Mouse (Mus musculus) MEL (cell line): ENCODE measurements around the gene Pld4. TPM values are rescaled to one million over a fixed set of nuclear protein-coding genes. Genes with fewer than 3 reads are reported as not detected.

Source experiments
- DNase-seq: peaks from one replicate; pipeline ENCODE4 v3.0.0; 2011; ENCODE audit warnings: low read depth, low spot score
- H3K27ac ChIP-seq: 2 replicates; pipeline ENCODE4 v1.5.1; 2012; ENCODE audit warnings: low read depth, mild to moderate bottlenecking, control low read depth, low read length, moderate library complexity; ENCODE audit not compliant: control insufficient read depth
- H3K27me3 ChIP-seq, 2 experiments: fragments of 150-350 bp in 1 of 2; sonication (generic) in 1 of 2; 2 replicates each; pipeline ENCODE4 v1.6.1; 2012; ENCODE audit warnings: low read length in 2 of 2, mild to moderate bottlenecking in 2 of 2, improper control_type of control experiment in 1 of 2, moderate library complexity in 1 of 2; ENCODE audit not compliant: insufficient read depth in 2 of 2, control insufficient read depth in 1 of 2
- H3K36me3 ChIP-seq, 2 experiments: 2 replicates each; pipeline ENCODE4 v1.6.1; 2012 to 2014; ENCODE audit warnings: low read length in 2 of 2, improper control_type of control experiment in 1 of 2, inconsistent platforms in 1 of 2, mild to moderate bottlenecking in 1 of 2; ENCODE audit not compliant: insufficient read depth in 2 of 2, control insufficient read depth in 1 of 2
- H3K4me1 ChIP-seq, 2 experiments: fragments of 150-350 bp in 1 of 2; sonication (generic) in 1 of 2; 2 replicates each; pipeline ENCODE4 v1.6.1; 2012; ENCODE audit warnings: low read length in 2 of 2, improper control_type of control experiment in 1 of 2, mild to moderate bottlenecking in 1 of 2; ENCODE audit not compliant: insufficient read depth in 2 of 2, control insufficient read depth in 1 of 2
- H3K4me3 ChIP-seq, 2 experiments: fragments of 150-350 bp in 1 of 2; sonication (generic) in 1 of 2; 2 replicates each; pipeline ENCODE4 v1.5.1; 2012; ENCODE audit warnings: low read depth in 2 of 2, low read length in 2 of 2, mild to moderate bottlenecking in 2 of 2, moderate library complexity in 2 of 2, control low read depth in 1 of 2, improper control_type of control experiment in 1 of 2; ENCODE audit not compliant: control insufficient read depth in 1 of 2, insufficient read depth in 1 of 2
- H3K79me2 ChIP-seq: 2 replicates; pipeline ENCODE4 v1.6.1; 2012; ENCODE audit warnings: mild to moderate bottlenecking, low read length, moderate library complexity; ENCODE audit not compliant: control insufficient read depth, poor library complexity, insufficient read depth
- H3K9ac ChIP-seq: 2 replicates; pipeline ENCODE4 v1.6.1; 2012; ENCODE audit warnings: low read depth, mild to moderate bottlenecking, control low read depth, low read length, moderate library complexity; ENCODE audit not compliant: control insufficient read depth, poor library complexity, severe bottlenecking
- H3K9me3 ChIP-seq: fragments of 150-350 bp; sonication (generic); replicated peaks from 2 replicates; pipeline ENCODE4 v1.6.1; 2012; ENCODE audit warnings: mild to moderate bottlenecking, low read length, improper control_type of control experiment, moderate library complexity; ENCODE audit not compliant: insufficient read depth
- CHD1 ChIP-seq: IDR thresholded peaks from 2 replicates; pipeline ENCODE4 v1.6.1; 2012; ENCODE audit warnings: low read depth, mild to moderate bottlenecking, inconsistent platforms, low read length, improper control_type of control experiment
- E2F4 ChIP-seq: IDR thresholded peaks from 2 replicates; pipeline ENCODE4 v1.6.1; 2011; ENCODE audit warnings: low read depth, low read length, improper control_type of control experiment, borderline replicate concordance
- GABPA ChIP-seq: IDR thresholded peaks from 2 replicates; pipeline ENCODE4 v1.6.1; 2012; ENCODE audit warnings: low read depth, mild to moderate bottlenecking, inconsistent platforms, low read length, improper control_type of control experiment, moderate library complexity
- GATA1 ChIP-seq: IDR thresholded peaks from 2 replicates; pipeline ENCODE4 v1.6.1; 2011; ENCODE audit warnings: low read depth, low read length, improper control_type of control experiment
- MAZ ChIP-seq: IDR thresholded peaks from 2 replicates; pipeline ENCODE4 v1.6.1; 2012; ENCODE audit warnings: low read depth, mild to moderate bottlenecking, inconsistent platforms, low read length, improper control_type of control experiment
- MEF2A ChIP-seq: IDR thresholded peaks from 2 replicates; pipeline ENCODE4 v1.6.1; 2014; ENCODE audit warnings: low read depth, mild to moderate bottlenecking, inconsistent platforms, low read length, improper control_type of control experiment; ENCODE audit not compliant: poor library complexity, insufficient replicate concordance, severe bottlenecking; ENCODE audit errors: extremely low read depth
- MYB ChIP-seq: IDR thresholded peaks from 2 replicates; pipeline ENCODE4 v1.6.1; 2011; ENCODE audit warnings: mild to moderate bottlenecking, low read depth, low read length, improper control_type of control experiment
- MYC ChIP-seq: IDR thresholded peaks from 2 replicates; pipeline ENCODE4 v1.6.1; 2011; ENCODE audit warnings: low read depth, mild to moderate bottlenecking, low read length, improper control_type of control experiment, moderate library complexity
- RAD21 ChIP-seq: IDR thresholded peaks from 2 replicates; pipeline ENCODE4 v1.6.1; 2011; ENCODE audit warnings: mild to moderate bottlenecking, low read depth, low read length, improper control_type of control experiment
- RCOR1 ChIP-seq: IDR thresholded peaks from 2 replicates; pipeline ENCODE4 v1.6.1; 2012; ENCODE audit warnings: low read depth, mild to moderate bottlenecking, inconsistent platforms, low read length, improper control_type of control experiment
- SIN3A ChIP-seq: IDR thresholded peaks from 2 replicates; pipeline ENCODE4 v1.6.1; 2012; ENCODE audit warnings: low read length, improper control_type of control experiment, inconsistent platforms
- TAL1 ChIP-seq: IDR thresholded peaks from 2 replicates; pipeline ENCODE4 v1.6.1; 2012; ENCODE audit warnings: mild to moderate bottlenecking, inconsistent platforms, low read length, moderate library complexity, mixed read lengths
- USF1 ChIP-seq: IDR thresholded peaks from 2 replicates; pipeline ENCODE4 v1.6.1; 2014; ENCODE audit warnings: low read depth, mild to moderate bottlenecking, inconsistent platforms, low read length, improper control_type of control experiment, moderate library complexity
- ZKSCAN1 ChIP-seq: IDR thresholded peaks from 2 replicates; pipeline ENCODE4 v1.6.1; 2012; ENCODE audit warnings: low read depth, mild to moderate bottlenecking, inconsistent platforms, low read length, improper control_type of control experiment, moderate library complexity
- ZMIZ1 ChIP-seq: IDR thresholded peaks from 2 replicates; pipeline ENCODE4 v1.6.1; 2012; ENCODE audit warnings: low read depth, mild to moderate bottlenecking, inconsistent platforms, low read length, improper control_type of control experiment, moderate library complexity
- polyA plus RNA-seq, 2 experiments: library from polyadenylated mRNA; stranded (reverse) in 1 of 2; unstranded in 1 of 2; fragments of >175 nt in 1 of 2; fragments of >200 nt in 1 of 2; gene quantifications; 2 replicates each; pipeline versions ENCODE4 v1.2.1 to v1.2.4; 2012; ENCODE audit warnings: low replicate concordance in 2 of 2, low read depth in 1 of 2; ENCODE audit not compliant: insufficient read length in 2 of 2, insufficient read depth in 1 of 2, missing spikeins in 1 of 2
- total RNA-seq: library from RNA; depleted of rRNA; stranded (reverse); fragments of 300-350 nt; gene quantifications from 2 replicates; pipeline ENCODE4 v1.2.3, GENCODE M21; 2012

The Pld4 gene
- total and polyA plus RNA-seq, 3 experiments: 9.7 to 16.4 TPM; not detected in 1

DNA sequence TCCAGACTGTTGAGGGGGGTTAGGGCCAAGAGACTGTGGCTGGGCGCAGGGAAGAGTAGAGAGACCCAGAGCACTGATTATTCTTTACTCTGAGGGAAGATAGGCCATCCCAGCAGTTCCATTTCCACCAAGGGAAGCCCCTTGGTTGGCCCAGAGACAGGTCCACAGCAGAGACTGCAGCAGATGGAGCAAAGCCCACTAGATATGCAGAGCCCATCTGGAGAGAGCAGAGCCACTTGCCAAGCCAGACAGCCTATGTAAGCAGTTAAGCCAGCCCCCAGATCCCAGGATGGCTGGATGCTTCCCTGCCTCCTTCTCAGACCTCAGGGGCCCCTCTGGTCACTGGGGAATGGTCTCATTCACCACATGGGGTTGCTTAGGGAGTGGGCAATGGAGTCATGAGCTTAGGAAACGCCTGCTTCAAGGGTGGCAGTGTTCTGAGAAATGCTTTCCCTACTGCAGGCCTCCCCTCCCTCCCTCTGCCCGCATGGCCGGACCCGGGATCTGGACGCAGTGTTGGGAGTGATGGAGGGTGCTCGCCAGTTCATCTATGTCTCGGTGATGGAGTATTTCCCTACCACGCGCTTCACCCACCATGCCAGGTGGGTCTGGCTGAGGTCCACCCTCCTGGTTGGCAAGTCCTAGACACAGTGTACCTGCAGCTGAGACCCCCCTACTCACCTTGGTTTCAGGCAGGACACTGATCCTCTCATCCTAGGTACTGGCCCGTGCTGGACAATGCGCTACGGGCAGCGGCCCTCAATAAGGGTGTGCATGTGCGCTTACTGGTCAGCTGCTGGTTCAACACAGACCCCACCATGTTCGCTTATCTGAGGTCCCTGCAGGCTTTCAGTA, 6.8 kb downstream of the Pld4 start:
- DNase-seq: no peak
- Histone ChIP-seq H3K4me3 (no peak overlapping the region), H3K9me3 (no peaks in the 10 kb centered on the region)
- TF ChIP-seq E2F4 (no peak), CHD1 (no peak), SIN3A (no peak), ZMIZ1 (no peak), MEF2A (no peak), GATA1 (no peak), GABPA (no peak)
- TF ChIP-seq, all 39 proteins: peak for 0
- Histone ChIP-seq H3K36me3 (no peaks in the 10 kb centered on the region), H3K9ac (no peak overlapping the region), H3K27ac (no peak overlapping the region), H3K79me2 (no peaks in the 10 kb centered on the region), H3K27me3 (no peaks in the 10 kb centered on the region), H3K4me1 (0 out of 4 replicates have a peak, but pooled peaks cover 0 to under 1% of the 10 kb centered on the region in 2 experiments)

DNA sequence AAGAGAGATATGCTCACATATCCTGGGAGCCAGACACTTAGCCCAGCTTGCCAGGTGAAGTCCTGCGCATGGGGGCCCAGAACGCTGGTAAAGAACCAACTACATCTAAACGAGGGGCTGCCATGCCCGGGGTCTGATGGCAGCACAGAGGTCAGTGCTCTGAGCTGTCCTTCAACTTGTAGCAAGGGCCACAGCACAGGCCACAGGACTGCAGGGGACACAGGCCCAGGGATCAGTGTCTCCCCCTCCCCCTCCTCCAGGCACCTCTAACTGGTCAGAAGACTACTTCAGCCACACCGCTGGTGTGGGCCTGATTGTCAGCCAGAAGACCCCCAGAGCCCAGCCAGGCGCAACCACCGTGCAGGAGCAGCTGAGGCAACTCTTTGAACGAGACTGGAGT, 7.7 kb downstream of the Pld4 start:
- no peaks in the 10 kb centered on the region for H3K27me3 ChIP-seq
- H3K79me2 ChIP-seq: no peaks in the 10 kb centered on the region
- no peaks in the 10 kb centered on the region for H3K9me3 ChIP-seq
- no peak overlapping the region for H3K9ac ChIP-seq
- TF ChIP-seq ZMIZ1 (no peak), ZKSCAN1 (no peak), TAL1 (no peak), MEF2A (no peak), RAD21 (no peak), MYC (no peak), RCOR1 (no peak), SIN3A (no peak), USF1 (no peak), MYB (no peak), MAZ (no peak)
- H3K4me3 ChIP-seq: no peak overlapping the region
- no peaks in the 10 kb centered on the region for H3K36me3 ChIP-seq
- H3K4me1 ChIP-seq: no peaks in the 10 kb centered on the region
- H3K27ac ChIP-seq: no peak overlapping the region
- DNase-seq: no peak
